Mouse (Mus musculus) testis, adult 2 months (tissue): ENCODE data around the gene Spaca3.

Experiments used
- CTCF ChIP-seq: fragments of 200-500 bp; IDR thresholded peaks from 2 replicates; pipeline ENCODE4 v1.5.1; 2012; ENCODE audit warnings: low read depth, mild to moderate bottlenecking, inconsistent platforms, low read length, moderate library complexity; ENCODE audit not compliant: control insufficient read depth, insufficient read depth, insufficient replicate concordance
- POLR2A ChIP-seq: fragments of 200-500 bp; IDR thresholded peaks from 2 replicates; pipeline ENCODE4 v1.6.1; 2012; ENCODE audit warnings: low read depth, mild to moderate bottlenecking, inconsistent platforms, low read length, moderate library complexity; ENCODE audit not compliant: control insufficient read depth

DNA sequence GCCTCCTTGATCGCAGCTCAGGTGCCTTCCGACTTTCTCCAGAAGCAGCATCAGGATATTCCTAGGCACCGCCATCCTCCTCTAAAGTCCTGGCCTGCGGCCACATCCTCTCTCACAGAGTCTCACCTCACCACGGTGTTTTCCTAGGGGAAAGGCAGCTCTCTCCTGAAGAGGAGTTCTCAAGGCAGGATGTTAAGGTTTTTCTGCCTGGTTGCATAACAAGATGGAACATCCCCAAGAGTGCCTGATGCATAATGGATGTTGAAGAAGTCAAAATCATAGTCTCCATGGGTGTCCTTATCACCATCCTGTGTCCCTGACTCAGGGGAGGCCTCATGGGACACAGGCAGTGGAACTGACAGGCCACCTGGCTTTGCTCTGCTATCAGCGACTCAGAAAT is 49.7 kb downstream of the Spaca3 start:
- TF ChIP-seq POLR2A: no peak
- TF ChIP-seq CTCF: no peak
